Mouse (Mus musculus): ENCODE data around the gene Dmpk. TPM values are rescaled to one million over a fixed set of nuclear protein-coding genes. Genes with fewer than 3 reads are reported as not detected.

The Dmpk gene
- polyA plus RNA-seq, 1 experiment from 2014 or later = 13.9 TPM

DNA sequence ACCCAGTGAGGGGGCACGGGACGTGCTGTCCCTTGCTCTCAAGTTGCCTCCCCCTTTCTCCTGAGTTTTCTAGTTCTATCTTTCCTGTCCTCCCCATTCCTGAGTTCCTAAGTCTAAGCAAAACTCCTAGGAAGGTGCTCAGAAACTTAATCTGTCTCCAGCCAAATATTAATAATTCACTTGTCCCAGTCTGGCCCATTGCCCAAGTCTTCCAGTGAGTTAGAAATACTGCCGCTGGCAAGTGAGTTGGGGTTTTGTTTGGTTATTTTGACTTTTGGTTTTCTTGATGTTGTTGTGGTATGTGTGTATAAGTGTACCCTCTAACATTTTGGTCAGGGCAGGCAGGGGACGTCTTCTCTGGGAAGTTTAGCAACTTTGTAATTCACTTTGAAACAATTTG lies 38.0 kb downstream of the Dmpk start:
- peaks cover 16% of the 10 kb centered on the region for H3K27me3 ChIP-seq
- no peak for ATAC-seq (ENCODE audit: insufficient read depth)
- no peak overlapping the region for H3K27ac ChIP-seq (replicated peaks)
- no peaks in the 10 kb centered on the region; the same call in 1 of the 2 replicates for H3K9me3 ChIP-seq (replicated peaks)
- no peak overlapping the region for H3K9ac ChIP-seq
- no peak overlapping the region for H3K4me2 ChIP-seq
- H3K4me1 ChIP-seq (replicated peaks) = peaks cover 25% of the 10 kb centered on the region
- H3K36me3 ChIP-seq (replicated peaks) = no peaks in the 10 kb centered on the region
- no peak overlapping the region for H3K4me3 ChIP-seq (replicated peaks)
- 77% methylated on average over 4 of the region's 4 CpGs for WGBS (ENCODE audit: insufficient replicate concordance)

DNA sequence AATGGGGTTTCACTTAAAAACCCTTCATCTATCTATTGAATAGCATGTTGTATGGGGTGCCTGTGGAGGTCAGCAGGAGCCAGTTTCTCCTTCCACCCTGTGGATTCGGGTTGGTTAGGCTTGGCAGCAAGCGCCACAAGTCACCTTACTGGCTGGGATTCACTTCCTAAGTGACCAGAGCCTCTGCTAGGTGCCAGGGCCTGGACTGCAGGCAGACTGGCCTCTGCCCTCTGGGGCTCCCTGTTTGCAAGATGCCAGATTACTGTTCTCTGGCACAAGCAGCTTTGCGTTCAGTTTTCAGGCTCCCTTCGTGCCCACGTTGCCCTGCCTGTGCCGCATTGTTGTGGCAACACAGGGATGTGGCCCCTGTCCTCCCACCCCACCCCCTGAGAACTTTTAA lies 41.1 kb downstream of the Dmpk start:
- Histone ChIP-seq H3K27ac (replicated peaks) (no peak overlapping the region), H3K27me3 (no peaks in the 10 kb centered on the region), H3K36me3 (replicated peaks) (0 out of 2 replicates have a peak, but pooled peaks cover 3% of the 10 kb centered on the region), H3K9me3 (replicated peaks) (no peaks in the 10 kb centered on the region), H3K4me3 (replicated peaks) (no peak overlapping the region), H3K9ac (no peak overlapping the region), H3K4me2 (no peak overlapping the region), H3K4me1 (replicated peaks) (peaks cover 17% of the 10 kb centered on the region)
- 81% methylated on average over 6 of the region's 6 CpGs for WGBS (ENCODE audit: insufficient replicate concordance)
- ATAC-seq (ENCODE audit: insufficient read depth) = no peak

DNA sequence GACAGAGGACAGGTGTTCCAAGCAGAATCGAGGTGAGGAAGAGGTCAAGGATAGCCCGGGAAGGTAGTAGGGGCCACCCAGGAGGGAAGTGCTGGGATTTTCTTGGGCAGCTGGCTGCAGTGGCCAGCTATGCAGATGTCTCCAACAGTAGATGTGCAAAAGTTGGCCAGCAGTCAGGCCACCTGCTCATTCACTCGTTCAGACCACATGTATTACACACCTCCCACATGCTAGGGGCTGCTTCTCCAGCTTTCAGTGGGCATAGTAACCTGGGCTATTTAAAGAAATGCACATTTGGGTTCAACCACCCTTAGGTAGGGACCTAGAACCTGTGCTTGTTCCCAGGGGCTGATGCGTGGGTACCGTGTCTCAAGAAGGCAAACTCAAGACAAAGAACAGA lies 44.1 kb downstream of the Dmpk start:
- WGBS (ENCODE audit: insufficient replicate concordance) = 81% methylated on average over 5 of the region's 5 CpGs
- Histone ChIP-seq H3K9ac (no peak overlapping the region), H3K4me3 (replicated peaks) (no peak overlapping the region), H3K36me3 (replicated peaks) (0 out of 2 replicates have a peak, but pooled peaks cover 3% of the 10 kb centered on the region), H3K4me1 (replicated peaks) (peaks cover 16% of the 10 kb centered on the region), H3K27me3 (no peaks in the 10 kb centered on the region), H3K9me3 (replicated peaks) (no peaks in the 10 kb centered on the region), H3K27ac (replicated peaks) (no peak overlapping the region), H3K4me2 (no peak overlapping the region)
- no peak for ATAC-seq (ENCODE audit: insufficient read depth)

DNA sequence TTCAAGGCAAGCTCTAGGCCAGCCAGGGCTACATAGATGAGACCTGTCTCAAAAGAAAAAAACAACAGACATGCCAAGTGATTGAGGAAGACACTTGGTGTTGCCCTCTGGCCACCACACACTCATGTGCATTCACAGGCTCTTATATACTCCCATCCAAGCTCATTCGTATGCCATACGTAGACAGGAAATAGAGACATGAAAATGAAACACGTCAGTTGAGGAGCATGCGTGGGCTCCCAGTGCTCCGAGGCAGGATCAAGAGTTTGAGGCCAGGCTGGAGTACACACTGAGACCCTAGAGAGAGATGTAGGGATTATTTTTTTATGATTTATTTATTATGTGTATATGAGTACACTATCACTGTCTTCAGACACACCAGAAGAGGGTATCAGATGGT lies 45.7 kb downstream of the Dmpk start:
- Histone ChIP-seq H3K27me3 (no peaks in the 10 kb centered on the region), H3K36me3 (replicated peaks) (peaks cover 8% of the 10 kb centered on the region; the same call in 1 of the 2 replicates), H3K9ac (no peak overlapping the region), H3K9me3 (replicated peaks) (no peaks in the 10 kb centered on the region), H3K4me3 (replicated peaks) (no peak overlapping the region), H3K4me1 (replicated peaks) (peaks cover 16% of the 10 kb centered on the region), H3K27ac (replicated peaks) (no peak overlapping the region), H3K4me2 (no peak overlapping the region)
- ATAC-seq (ENCODE audit: insufficient read depth) = no peak
- WGBS (ENCODE audit: insufficient replicate concordance) = 83% methylated on average over 5 of the region's 5 CpGs

DNA sequence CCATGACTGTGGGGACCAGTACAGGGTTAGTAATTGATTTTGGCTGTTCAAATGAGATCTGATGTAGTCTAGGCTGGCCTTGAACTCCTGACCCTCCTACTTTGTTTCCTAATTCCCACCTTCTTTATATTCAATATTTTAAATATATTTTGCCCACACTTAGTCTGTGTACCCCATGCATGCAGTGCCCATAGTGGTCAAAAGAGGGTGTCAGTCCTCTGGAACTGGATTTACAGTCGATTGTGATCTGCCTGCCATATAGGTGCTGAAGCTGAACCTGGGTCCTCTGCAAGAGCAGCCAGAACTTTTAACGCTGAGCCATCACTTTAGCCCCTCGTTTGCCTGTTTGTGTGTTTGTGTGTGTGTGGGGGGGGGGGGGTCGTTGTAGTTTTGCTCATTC lies 47.0 kb downstream of the Dmpk start:
- Histone ChIP-seq H3K4me1 (replicated peaks) (peaks cover 16% of the 10 kb centered on the region), H3K9me3 (replicated peaks) (no peaks in the 10 kb centered on the region)
- WGBS (ENCODE audit: insufficient replicate concordance) = 36% methylated on average over 4 of the region's 4 CpGs

DNA sequence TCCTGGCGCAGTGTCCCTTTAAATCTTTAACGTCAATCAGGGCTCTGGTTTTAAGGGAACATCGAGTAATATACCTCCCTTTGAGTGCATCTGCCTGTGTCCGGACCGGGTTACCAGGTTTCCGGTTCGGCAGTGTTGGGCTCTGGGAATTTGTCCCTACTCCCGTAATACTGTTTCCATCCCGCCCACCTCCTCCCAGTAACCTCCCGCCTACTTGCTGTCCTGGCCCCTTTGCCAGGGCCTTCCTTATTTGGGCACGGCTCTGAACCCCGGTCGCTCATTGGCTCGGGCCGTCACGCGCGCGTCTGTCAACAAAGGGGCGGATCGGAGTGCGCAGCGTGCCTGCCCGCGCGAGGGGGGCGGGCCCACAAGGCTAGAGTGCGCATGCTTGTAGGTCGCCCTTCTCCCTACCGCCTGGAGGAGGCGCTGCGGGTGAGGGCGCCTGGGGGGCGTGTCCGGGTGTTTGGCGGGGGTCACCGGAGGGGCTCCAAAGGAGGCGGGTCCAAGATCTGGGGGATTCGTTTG lies 47.7 kb downstream of the Dmpk start:
- Histone ChIP-seq H3K27ac (replicated peaks) (peak overlapping the region; percentile 51), H3K27me3 (no peaks in the 10 kb centered on the region), H3K4me1 (replicated peaks) (peaks cover 16% of the 10 kb centered on the region), H3K4me3 (replicated peaks) (peak overlapping the region; percentile 52), H3K4me2 (peak overlapping the region; percentile 78), H3K9me3 (replicated peaks) (no peaks in the 10 kb centered on the region), H3K9ac (peak overlapping the region; percentile 17), H3K36me3 (replicated peaks) (peaks cover 26% of the 10 kb centered on the region)
- under 1% methylated on average over 39 of the region's 39 CpGs for WGBS (ENCODE audit: insufficient replicate concordance)
- ATAC-seq (ENCODE audit: insufficient read depth) = peak; percentile 96

More for the DNA sequence above, 47.0 kb downstream of the Dmpk start:
- Histone ChIP-seq H3K36me3 (replicated peaks) (peaks cover 19% of the 10 kb centered on the region), H3K4me2 (peak overlapping the region; percentile 78), H3K4me3 (replicated peaks) (no peak overlapping the region), H3K27ac (replicated peaks) (peak overlapping the region; percentile 51; the same call in 1 of the 2 replicates), H3K9ac (no peak overlapping the region), H3K27me3 (no peaks in the 10 kb centered on the region)
- ATAC-seq (ENCODE audit: insufficient read depth) = no peak

DNA sequence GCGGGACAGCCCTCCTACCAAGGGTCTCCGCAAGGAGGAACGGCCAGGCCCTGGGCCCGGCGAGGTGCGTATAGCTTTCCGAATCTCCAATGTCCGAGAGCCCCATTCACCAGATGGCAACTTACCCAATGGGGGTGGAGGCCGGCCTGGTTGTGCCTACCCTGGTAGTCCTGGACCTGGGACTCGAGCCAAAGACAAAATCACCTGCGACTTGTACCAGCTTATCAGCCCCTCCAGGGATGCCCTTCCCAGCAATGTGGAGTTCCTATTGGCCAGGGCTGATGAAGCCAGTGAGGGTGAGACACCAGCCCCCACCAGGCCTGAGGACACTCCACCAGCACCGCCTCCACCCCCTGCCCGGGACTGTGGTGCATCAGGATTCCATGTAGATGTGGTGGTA lies 52.5 kb downstream of the Dmpk start:
- H3K4me2 ChIP-seq = no peak overlapping the region
- peaks cover 58% of the 10 kb centered on the region for H3K36me3 ChIP-seq (replicated peaks)
- no peaks in the 10 kb centered on the region for H3K9me3 ChIP-seq (replicated peaks)
- no peak overlapping the region for H3K9ac ChIP-seq
- no peak for ATAC-seq (ENCODE audit: insufficient read depth)
- no peak overlapping the region for H3K4me3 ChIP-seq (replicated peaks)
- peaks cover 9% of the 10 kb centered on the region for H3K4me1 ChIP-seq (replicated peaks)
- 87% methylated on average over 13 of the region's 13 CpGs for WGBS (ENCODE audit: insufficient replicate concordance)
- no peaks in the 10 kb centered on the region for H3K27me3 ChIP-seq
- H3K27ac ChIP-seq (replicated peaks) = no peak overlapping the region

DNA sequence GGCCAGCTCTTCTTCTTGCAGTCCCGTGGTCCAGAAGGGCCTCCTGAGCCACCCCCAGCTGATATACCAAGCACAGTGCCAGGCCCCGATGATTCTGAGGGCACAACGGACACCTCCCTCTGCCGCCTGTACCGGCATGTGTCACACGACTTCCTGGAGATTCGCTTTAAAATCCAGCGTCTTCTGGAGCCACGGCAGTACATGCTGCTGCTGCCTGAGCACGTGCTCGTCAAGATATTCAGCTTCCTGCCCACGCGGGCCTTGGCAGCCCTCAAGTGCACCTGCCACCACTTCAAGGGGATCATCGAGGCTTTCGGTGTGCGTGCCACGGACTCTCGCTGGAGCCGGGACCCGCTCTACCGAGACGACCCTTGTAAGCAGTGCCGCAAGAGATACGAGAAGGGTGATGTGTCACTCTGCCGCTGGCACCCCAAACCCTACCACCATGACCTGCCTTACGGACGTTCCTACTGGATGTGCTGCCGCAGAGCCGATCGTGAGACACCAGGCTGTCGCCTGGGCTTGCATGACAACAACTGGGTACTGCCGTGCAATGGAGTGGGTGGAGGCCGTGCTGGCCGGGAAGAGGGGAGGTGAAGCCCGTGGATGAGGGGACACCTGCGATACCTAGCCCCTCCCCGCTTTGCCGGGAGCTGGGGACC lies 53.2 kb downstream of the Dmpk start:
- Histone ChIP-seq H3K4me1 (replicated peaks) (peaks cover 3% of the 10 kb centered on the region), H3K36me3 (replicated peaks) (peaks cover 58% of the 10 kb centered on the region)
- ATAC-seq (ENCODE audit: insufficient read depth) = no peak

DNA sequence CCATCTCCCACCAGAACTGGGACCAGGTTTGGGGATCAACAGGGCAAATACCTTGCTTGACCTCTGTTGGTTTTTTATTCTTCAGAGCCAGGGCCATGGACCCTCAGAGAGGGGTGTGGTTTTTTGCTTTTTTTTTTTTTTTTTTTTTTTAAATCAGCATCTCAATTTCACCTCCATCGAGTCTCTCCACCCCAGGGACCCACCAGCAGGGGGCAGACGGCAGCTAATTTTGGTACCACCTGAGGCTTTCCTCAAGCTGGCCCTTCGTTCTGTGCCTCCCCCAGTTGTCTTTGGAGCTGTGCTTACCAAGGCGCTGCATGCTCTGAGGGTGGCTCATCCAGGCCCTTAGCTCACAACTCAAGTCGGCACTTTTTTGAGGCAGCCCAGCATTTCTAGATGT lies 53.7 kb downstream of the Dmpk start:
- ATAC-seq (ENCODE audit: insufficient read depth) = no peak

More for the DNA sequence above, 53.2 kb downstream of the Dmpk start:
- Histone ChIP-seq H3K27ac (replicated peaks) (no peak overlapping the region), H3K9me3 (replicated peaks) (no peaks in the 10 kb centered on the region), H3K9ac (no peak overlapping the region), H3K4me2 (no peak overlapping the region), H3K4me3 (replicated peaks) (no peak overlapping the region), H3K27me3 (no peaks in the 10 kb centered on the region)
- WGBS (ENCODE audit: insufficient replicate concordance) = 86% methylated on average over 38 of the region's 38 CpGs

More for the DNA sequence above, 53.7 kb downstream of the Dmpk start:
- Histone ChIP-seq H3K36me3 (replicated peaks) (peaks cover 58% of the 10 kb centered on the region), H3K9me3 (replicated peaks) (no peaks in the 10 kb centered on the region), H3K27ac (replicated peaks) (no peak overlapping the region), H3K4me1 (replicated peaks) (no peaks in the 10 kb centered on the region), H3K4me2 (no peak overlapping the region), H3K27me3 (no peaks in the 10 kb centered on the region), H3K9ac (no peak overlapping the region), H3K4me3 (replicated peaks) (no peak overlapping the region)
- WGBS (ENCODE audit: insufficient replicate concordance) = 53% methylated on average over 5 of the region's 5 CpGs

Small RNA genes within 50 kb of the gene (microRNA-seq; reads per million reads assigned to microRNA genes)
- gene Mir3100 = 1.5 reads per million

Other genes with a start within 250 kb of the Dmpk start
- 0.15 and 0.18 TPM in 2 replicates for gene Mill2, start 243.9 kb upstream of the Dmpk start, polyA plus RNA-seq (2015; fragmentation: Nextera tagmentation; extraction: Ambion mirVana)
- gene Pglyrp1, start 212.5 kb upstream of the Dmpk start, polyA plus RNA-seq (2015; fragmentation: Nextera tagmentation; extraction: Ambion mirVana) = 69.3 and 73.4 TPM in 2 replicates
- gene Ccdc61, start 173.4 kb upstream of the Dmpk start, polyA plus RNA-seq (2015; fragmentation: Nextera tagmentation; extraction: Ambion mirVana) = 8.4 and 11.1 TPM in 2 replicates
- 0.06 TPM in 2 replicates for gene Nova2, start 158.0 kb upstream of the Dmpk start, polyA plus RNA-seq (2015; fragmentation: Nextera tagmentation; extraction: Ambion mirVana)
- gene Nanos2, start 96.4 kb upstream of the Dmpk start, polyA plus RNA-seq (2015; fragmentation: Nextera tagmentation; extraction: Ambion mirVana) = not detected in 2 replicates
- gene Mypop, start 92.6 kb upstream of the Dmpk start, polyA plus RNA-seq (2015; fragmentation: Nextera tagmentation; extraction: Ambion mirVana) = 0.15 and 0.55 TPM in 2 replicates
- 8.2 and 9.9 TPM in 2 replicates for gene Irf2bp1, start 79.8 kb upstream of the Dmpk start, polyA plus RNA-seq (2015; fragmentation: Nextera tagmentation; extraction: Ambion mirVana)
- 45.8 and 52.1 TPM in 2 replicates for gene Foxa3, start 60.3 kb upstream of the Dmpk start, polyA plus RNA-seq (2015; fragmentation: Nextera tagmentation; extraction: Ambion mirVana)
- 14.6 and 15.4 TPM in 2 replicates for gene Sympk, start 59.5 kb upstream of the Dmpk start, polyA plus RNA-seq (2015; fragmentation: Nextera tagmentation; extraction: Ambion mirVana)
- not detected in 2 replicates for gene Rsph6a, start 29.2 kb upstream of the Dmpk start, polyA plus RNA-seq (2015; fragmentation: Nextera tagmentation; extraction: Ambion mirVana)
- 3.6 and 5.4 TPM in 2 replicates for gene Dmwd, start 7.6 kb upstream of the Dmpk start, polyA plus RNA-seq (2015; fragmentation: Nextera tagmentation; extraction: Ambion mirVana)
- 0.90 and 1.2 TPM in 2 replicates for gene Six5, start 10.7 kb downstream of the Dmpk start, polyA plus RNA-seq (2015; fragmentation: Nextera tagmentation; extraction: Ambion mirVana)
- 0.14 and 0.17 TPM in 2 replicates for gene Gm4969, start 34.5 kb downstream of the Dmpk start, polyA plus RNA-seq (2015; fragmentation: Nextera tagmentation; extraction: Ambion mirVana)
- 5.1 TPM in 2 replicates for gene Fbxo46, start 36.0 kb downstream of the Dmpk start, polyA plus RNA-seq (2015; fragmentation: Nextera tagmentation; extraction: Ambion mirVana)
- gene Qpctl, start 65.4 kb downstream of the Dmpk start, polyA plus RNA-seq (2015; fragmentation: Nextera tagmentation; extraction: Ambion mirVana) = 4.1 and 4.6 TPM in 2 replicates
- 52.8 and 55.6 TPM in 2 replicates for gene Snrpd2, start 65.9 kb downstream of the Dmpk start, polyA plus RNA-seq (2015; fragmentation: Nextera tagmentation; extraction: Ambion mirVana)
- gene Gipr, start 82.3 kb downstream of the Dmpk start, polyA plus RNA-seq (2015; fragmentation: Nextera tagmentation; extraction: Ambion mirVana) = 0.36 and 1.0 TPM in 2 replicates
- 3.9 and 4.2 TPM in 2 replicates for gene Eml2, start 92.6 kb downstream of the Dmpk start, polyA plus RNA-seq (2015; fragmentation: Nextera tagmentation; extraction: Ambion mirVana)
- gene Gpr4, start 128.7 kb downstream of the Dmpk start, polyA plus RNA-seq (2015; fragmentation: Nextera tagmentation; extraction: Ambion mirVana) = 0.50 TPM in 2 replicates
- 15.3 and 16.0 TPM in 2 replicates for gene Opa3, start 144.5 kb downstream of the Dmpk start, polyA plus RNA-seq (2015; fragmentation: Nextera tagmentation; extraction: Ambion mirVana)
- 41.2 and 42.4 TPM in 2 replicates for gene Vasp, start 188.0 kb downstream of the Dmpk start, polyA plus RNA-seq (2015; fragmentation: Nextera tagmentation; extraction: Ambion mirVana)
- 0.05 TPM in 1 of 2 replicates, not detected in the other for gene Ppm1n, start 196.2 kb downstream of the Dmpk start, polyA plus RNA-seq (2015; fragmentation: Nextera tagmentation; extraction: Ambion mirVana)
- gene Rtn2, start 198.8 kb downstream of the Dmpk start, polyA plus RNA-seq (2015; fragmentation: Nextera tagmentation; extraction: Ambion mirVana) = 3.9 and 5.2 TPM in 2 replicates
- gene Fosb, start 226.2 kb downstream of the Dmpk start, polyA plus RNA-seq (2015; fragmentation: Nextera tagmentation; extraction: Ambion mirVana) = 0.03 TPM in 1 of 2 replicates, not detected in the other

All from liver, embryonic 15.5 days (tissue).